Comparison of ENCODE assay signal across 9 mouse cellular contexts in genomic region chr9:44691671-44692520, GRCm38 (mm10). TPM values are rescaled to one million over a fixed set of nuclear protein-coding genes. Genes with fewer than 3 reads are reported as not detected.
DNase-seq lines count a peak whose midpoint lies in the region; ATAC-seq and TF ChIP-seq lines count a peak whose summit lies in the region.
"Had no signal": no experiment of that assay in that cellular context is flagged by ENCODE, and none has a peak within 500 bp of the region (broad histone marks: within the 10 kb centered on the region; RNA-seq: fewer than 3 reads in every experiment).

No protein-coding gene starts in this region.

- H3K9ac ChIP-seq in midbrain, embryonic 15.5 days: no peak overlapping the region
- no peak overlapping the region for H3K9ac ChIP-seq in midbrain, embryonic 16.5 days (ENCODE audit: low read depth, low read length)
- H3K9ac ChIP-seq in stomach, postnatal 0 days (ENCODE audit: low read length): no peak overlapping the region

- no peaks in the 10 kb centered on the region for H3K9me3 ChIP-seq in midbrain, embryonic 15.5 days
- H3K9me3 ChIP-seq in midbrain, embryonic 16.5 days (replicated peaks; ENCODE audit: control insufficient read depth, low read length, poor library complexity, severe bottlenecking): no peaks in the 10 kb centered on the region
- no peaks in the 10 kb centered on the region for H3K9me3 ChIP-seq in stomach, postnatal 0 days (ENCODE audit: control insufficient read depth, low read length)

- no peak for TF ChIP-seq POLR2A in lung, adult 2 months (IDR thresholded peaks at IDR 0.05; ENCODE audit: borderline replicate concordance, extremely low read depth, low read depth, low read length)

- no peak overlapping the region for H3K4me2 ChIP-seq in midbrain, embryonic 15.5 days
- H3K4me2 ChIP-seq in midbrain, embryonic 16.5 days (ENCODE audit: low read length): no peak overlapping the region
- H3K4me2 ChIP-seq in stomach, postnatal 0 days (replicated peaks; ENCODE audit: low read depth): no peak overlapping the region

- H3K27me3 ChIP-seq in midbrain, embryonic 15.5 days (replicated peaks): no peaks in the 10 kb centered on the region
- no peaks in the 10 kb centered on the region for H3K27me3 ChIP-seq in midbrain, embryonic 16.5 days (ENCODE audit: control insufficient read depth, insufficient read depth, low read depth, low read length)
- H3K27me3 ChIP-seq in stomach, postnatal 0 days (ENCODE audit: control insufficient read depth, insufficient read depth, low read length): no peaks in the 10 kb centered on the region
- H3K27me3 ChIP-seq: Patski had no signal

- peaks cover 9% of the 10 kb centered on the region for H3K4me1 ChIP-seq in midbrain, embryonic 15.5 days
- H3K4me1 ChIP-seq in midbrain, embryonic 16.5 days (ENCODE audit: control insufficient read depth, insufficient read depth, low read length): peaks cover 2% of the 10 kb centered on the region
- H3K4me1 ChIP-seq in lung, adult 2 months (ENCODE audit: control insufficient read depth, insufficient read depth, low read length): peaks cover 12% of the 10 kb centered on the region
- H3K4me1 ChIP-seq in stomach, postnatal 0 days (replicated peaks; ENCODE audit: control insufficient read depth, insufficient read depth): no peaks in the 10 kb centered on the region; the same call in 1 of the 2 replicates

- DNase-seq in cerebellum, postnatal 25 days: peak; percentile 88 to 89
- peak; percentile 83 to 84 for DNase-seq in heart, adult 9 months (ENCODE audit: low spot score in 2 of 2)
- peak; percentile 88 for DNase-seq in kidney, postnatal 14 days
- DNase-seq in lung, adult 2 months: peak; percentile 70
- DNase-seq in stomach, postnatal 0 days (ENCODE audit: low spot score): peak; percentile 60
- no peak for DNase-seq in spleen, postnatal 10 days (ENCODE audit: low spot score in 2 of 2)

- 82% methylated on average over 21 of the region's 21 CpGs for WGBS in midbrain, embryonic 15.5 days
- 86% methylated on average over 21 of the region's 21 CpGs for WGBS in midbrain, embryonic 16.5 days
- WGBS in lung, adult 2 months: 22% methylated on average over 21 of the region's 21 CpGs
- 52% methylated on average over 21 of the region's 21 CpGs for WGBS in stomach, postnatal 0 days

- ATAC-seq in midbrain, embryonic 15.5 days (replicated peaks): no peak
- ATAC-seq in midbrain, embryonic 16.5 days: no peak
- peak; percentile 69 for ATAC-seq in stomach, postnatal 0 days (ENCODE audit: low FRiP score, low TSS enrichment)
- ATAC-seq: Patski had no signal

- no peak overlapping the region for H3K4me3 ChIP-seq in midbrain, embryonic 15.5 days
- no peak overlapping the region for H3K4me3 ChIP-seq in midbrain, embryonic 16.5 days (ENCODE audit: low read depth, low read length)
- H3K4me3 ChIP-seq in lung, adult 2 months (replicated peaks; ENCODE audit: extremely low read depth, low read depth, low read length): no peak overlapping the region
- H3K4me3 ChIP-seq in stomach, postnatal 0 days (ENCODE audit: low read depth, low read length): no peak overlapping the region

- peaks cover 42% of the 10 kb centered on the region for H3K36me3 ChIP-seq in midbrain, embryonic 15.5 days (replicated peaks)
- H3K36me3 ChIP-seq in midbrain, embryonic 16.5 days (ENCODE audit: control insufficient read depth, insufficient read depth, low read length): peaks cover 42% of the 10 kb centered on the region
- peaks cover 28% of the 10 kb centered on the region for H3K36me3 ChIP-seq in stomach, postnatal 0 days (ENCODE audit: control insufficient read depth, insufficient read depth, low read length)

- TF ChIP-seq EP300 in stomach, postnatal 0 days (optimal IDR thresholded peaks at IDR 0.05): no peak

- no peak for TF ChIP-seq CTCF in lung, adult 2 months (IDR thresholded peaks at IDR 0.05; ENCODE audit: insufficient read depth, low read length)
- no peak for TF ChIP-seq CTCF in stomach, postnatal 0 days (IDR thresholded peaks at IDR 0.05; ENCODE audit: low read depth)

- H3K27ac ChIP-seq in midbrain, embryonic 15.5 days: 0 out of 2 replicates have a peak overlapping the region, but pooled peaks have one; percentile 12
- H3K27ac ChIP-seq in midbrain, embryonic 16.5 days (ENCODE audit: low read length): no peak overlapping the region
- peak overlapping the region; percentile 31; the same call in 1 of the 2 replicates for H3K27ac ChIP-seq in stomach, postnatal 0 days (replicated peaks)

RNA-seq across cellular contexts. Expression of gene Treh, which starts 18.9 kb away (rescaled TPM):
- polyA plus RNA-seq in midbrain, embryonic 15.5 days (2015; fragmentation: Nextera tagmentation; extraction: Ambion mirVana): not detected in 2 replicates
- polyA plus RNA-seq in midbrain, embryonic 16.5 days (2015; fragmentation: Nextera tagmentation; extraction: Ambion mirVana): not detected in 2 replicates
- polyA plus RNA-seq in lung, adult 2 months (2012; rRNA removed): not detected in 2 replicates
- polyA plus RNA-seq in stomach, postnatal 0 days (2015; fragmentation: Nextera tagmentation; extraction: Ambion mirVana): not detected in 2 replicates
- polyA plus RNA-seq: Patski had no signal

RNA-seq across cellular contexts. Expression of gene Phldb1, which starts 43.1 kb away (rescaled TPM):
- 56.5 and 58.9 TPM in 2 replicates for polyA plus RNA-seq in midbrain, embryonic 15.5 days (2015; fragmentation: Nextera tagmentation; extraction: Ambion mirVana)
- 48.1 and 51.7 TPM in 2 replicates for polyA plus RNA-seq in midbrain, embryonic 16.5 days (2015; fragmentation: Nextera tagmentation; extraction: Ambion mirVana)
- 87.6 and 93.5 TPM in 2 replicates for polyA plus RNA-seq in lung, adult 2 months (2012; rRNA removed)
- 14.9 and 15.8 TPM in 2 replicates for polyA plus RNA-seq in stomach, postnatal 0 days (2015; fragmentation: Nextera tagmentation; extraction: Ambion mirVana)

Comparison
In these comparisons a context has a peak if more than half of its experiments do, and no peak if none do; other contexts are left out.
1. DNase-seq: peak in cerebellum, postnatal 25 days (2 of 2), heart, adult 9 months (2 of 2), kidney, postnatal 14 days (single experiment), lung, adult 2 months (single experiment) and stomach, postnatal 0 days (single experiment); none in spleen, postnatal 10 days (0 of 2).